Mouse (Mus musculus) macrophage (primary cell): ENCODE measurements around the gene Pcyox1. TPM values are rescaled to one million over a fixed set of nuclear protein-coding genes. Genes with fewer than 3 reads are reported as not detected.

Source experiments
- H3K27ac ChIP-seq: fragments of 350-480 bp; formaldehyde crosslinking; 2 replicates; pipeline ENCODE4 v1.9.0; 2021
- H3K36me3 ChIP-seq: fragments of 350-480 bp; formaldehyde crosslinking; 2 replicates; pipeline ENCODE4 v1.9.0; 2021; ENCODE audit errors: inconsistent target
- H3K4me3 ChIP-seq: fragments of 350-480 bp; formaldehyde crosslinking; 2 replicates; pipeline ENCODE4 v1.9.0; 2021; ENCODE audit errors: inconsistent target
- H3K79me2 ChIP-seq: fragments of 350-480 bp; formaldehyde crosslinking; 2 replicates; pipeline ENCODE4 v1.9.0; 2021; ENCODE audit errors: inconsistent target
- WGBS: methylation state at CpG from one replicate; pipeline ENCODE4 v1.1.7; 2026; ENCODE audit warnings: inconsistent platforms; ENCODE audit not compliant: missing documents; 5-methylcytosine and 5-hydroxymethylcytosine counted together
- polyA plus RNA-seq: library from polyadenylated mRNA; stranded (reverse); fragments of 250-400 nt; gene quantifications from 3 replicates; pipeline ENCODE4 v1.2.4, GENCODE M21; 2018; ENCODE audit warnings: inconsistent platforms

Gene Pcyox1
- polyA plus RNA-seq, 1 experiment from 2014 or later: 122 TPM

- Histone ChIP-seq H3K27ac (peak overlapping the region; percentile 79), H3K36me3 (no peaks in the 10 kb centered on the region), H3K4me3 (peak overlapping the region; percentile 75), H3K79me2 (peaks cover 54% of the 10 kb centered on the region)
- WGBS: 0% methylated on average over 11 of the region's 11 CpGs
These were observed 8.0 kb upstream of the Pcyox1 start for GRCm38 (mm10) chr6:86404996-86405395.

DNA sequence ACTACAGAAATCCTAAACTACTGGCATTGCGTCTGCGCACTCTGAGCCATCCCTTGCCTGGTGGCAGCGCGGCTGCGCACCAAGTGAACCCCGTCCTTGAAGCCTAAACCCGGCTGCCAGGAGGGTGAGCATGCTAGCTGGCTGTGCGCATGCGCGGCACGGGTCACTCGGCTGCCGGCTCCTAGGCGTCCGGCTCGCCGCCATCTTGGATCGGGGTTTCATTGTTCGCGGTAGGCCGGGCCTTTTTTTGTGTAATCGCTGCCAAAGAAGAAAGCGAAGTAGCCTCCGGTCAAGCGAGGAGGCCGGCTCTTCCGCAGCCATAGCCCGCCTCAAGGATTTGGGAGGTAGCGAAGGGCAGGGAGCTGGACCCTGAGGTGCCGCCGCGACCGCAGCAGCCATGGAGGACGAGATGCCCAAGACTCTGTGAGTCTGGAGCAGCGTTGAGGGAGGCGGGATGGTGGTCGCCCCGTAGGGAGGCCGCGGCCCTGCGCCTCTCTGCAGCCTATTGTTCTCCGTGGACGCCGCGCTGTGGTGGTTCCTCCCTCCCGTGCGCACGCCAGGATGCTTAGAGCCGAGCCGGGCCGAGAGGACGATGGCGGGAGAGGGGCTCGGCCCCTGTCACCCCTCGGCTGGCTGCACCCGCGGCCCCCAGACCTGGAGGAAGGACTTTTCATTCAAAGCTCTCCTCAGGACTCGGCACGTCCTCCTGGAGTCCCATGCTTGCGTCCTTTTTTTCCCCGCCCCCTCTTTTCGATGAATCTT lies 7.3 kb upstream of the Pcyox1 start, which contains the start of gene Tia1:
Gene Tia1 (plus strand): TSS at position 120 of the 762 bp plus-strand sequence.
- Histone ChIP-seq H3K79me2 (peaks cover 47% of the 10 kb centered on the region), H3K4me3 (peak within 1 kb of the TSS; percentile 75), H3K36me3 (no peaks in the 10 kb centered on the region), H3K27ac (peak within 1 kb of the TSS; percentile 79)
- WGBS: 1% methylated on average over 61 of the region's 62 CpGs

DNA sequence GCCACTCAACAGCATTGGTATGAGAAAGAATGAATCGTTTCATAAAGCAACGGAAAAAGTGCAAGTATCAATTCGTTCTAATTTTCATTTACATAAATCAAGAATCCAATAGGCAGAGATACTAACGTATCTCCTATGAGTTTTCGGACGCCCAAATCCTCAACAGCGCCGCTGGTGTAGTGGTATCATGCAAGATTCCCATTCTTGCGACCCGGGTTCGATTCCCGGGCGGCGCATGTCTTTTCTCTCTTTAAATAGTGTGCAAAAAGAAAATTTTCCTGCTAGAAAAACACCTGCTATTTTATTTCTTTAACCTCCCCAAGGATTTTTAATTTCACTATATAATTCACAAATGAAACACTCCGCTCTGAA lies 6.8 kb upstream of the Pcyox1 start:
- Histone ChIP-seq H3K27ac (peak overlapping the region; percentile 79), H3K4me3 (peak overlapping the region; percentile 75), H3K36me3 (no peaks in the 10 kb centered on the region), H3K79me2 (peaks cover 41% of the 10 kb centered on the region)
- under 1% methylated on average over 12 of the region's 15 CpGs for WGBS

- WGBS: 51% methylated on average over 10 of the region's 12 CpGs
- Histone ChIP-seq H3K4me3 (peak overlapping the region; percentile 75), H3K36me3 (no peaks in the 10 kb centered on the region)
These were observed 6.0 kb upstream of the Pcyox1 start for GRCm38 (mm10) chr6:86402681-86403607.

DNA sequence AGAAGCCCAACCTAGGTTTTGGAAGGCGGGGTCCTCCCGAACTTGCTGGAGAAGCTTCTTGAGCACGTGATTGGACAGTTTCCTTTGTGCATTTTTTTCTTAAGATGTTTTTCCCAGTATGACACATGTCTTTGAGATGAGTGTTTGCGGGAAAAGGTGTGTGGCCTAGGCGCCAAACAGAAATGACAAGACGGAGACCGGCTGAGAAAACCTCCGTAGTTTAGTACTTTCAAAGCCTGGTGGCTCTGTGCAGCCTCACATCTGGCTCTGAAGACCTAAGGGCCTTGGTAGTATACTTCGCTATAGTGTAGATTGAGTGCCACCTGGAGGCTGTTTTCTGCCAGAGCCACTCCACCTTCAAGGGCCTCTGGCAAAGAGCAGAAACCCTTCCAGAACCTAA lies 4.0 kb upstream of the Pcyox1 start:
- Histone ChIP-seq H3K4me3 (peak overlapping the region; percentile 14; the same call in 1 of the 2 replicates), H3K36me3 (no peaks in the 10 kb centered on the region), H3K79me2 (peaks cover 14% of the 10 kb centered on the region), H3K27ac (no peak overlapping the region)
- 6% methylated on average over 9 of the region's 9 CpGs for WGBS

More at GRCm38 (mm10) chr6:86402681-86403607, 6.0 kb upstream of the Pcyox1 start:
- Histone ChIP-seq H3K27ac (no peak overlapping the region), H3K79me2 (peaks cover 34% of the 10 kb centered on the region)

DNA sequence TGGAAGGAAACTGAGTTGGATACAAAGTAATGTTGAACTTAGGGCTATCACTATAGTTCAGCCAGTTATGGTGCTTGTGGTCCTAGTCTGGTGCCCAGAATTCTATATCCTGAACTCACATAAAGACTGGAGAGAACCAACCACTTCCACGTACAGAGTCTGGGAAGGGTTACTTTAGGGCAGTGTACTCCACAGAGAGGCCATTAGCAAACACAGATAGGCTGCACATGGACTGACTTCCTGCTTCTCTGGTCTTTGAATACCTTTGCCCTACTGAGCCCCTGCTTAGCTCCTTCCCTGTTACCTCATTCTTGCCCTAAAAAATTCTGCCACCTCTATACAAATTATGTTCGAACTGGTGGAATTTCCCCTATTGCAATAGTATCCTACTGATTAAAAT lies 3.0 kb upstream of the Pcyox1 start:
- H3K36me3 ChIP-seq: no peaks in the 10 kb centered on the region
- H3K4me3 ChIP-seq: no peak overlapping the region
- peaks cover 12% of the 10 kb centered on the region for H3K79me2 ChIP-seq
- 90% methylated on average over 2 of the region's 2 CpGs for WGBS
- H3K27ac ChIP-seq: no peak overlapping the region

DNA sequence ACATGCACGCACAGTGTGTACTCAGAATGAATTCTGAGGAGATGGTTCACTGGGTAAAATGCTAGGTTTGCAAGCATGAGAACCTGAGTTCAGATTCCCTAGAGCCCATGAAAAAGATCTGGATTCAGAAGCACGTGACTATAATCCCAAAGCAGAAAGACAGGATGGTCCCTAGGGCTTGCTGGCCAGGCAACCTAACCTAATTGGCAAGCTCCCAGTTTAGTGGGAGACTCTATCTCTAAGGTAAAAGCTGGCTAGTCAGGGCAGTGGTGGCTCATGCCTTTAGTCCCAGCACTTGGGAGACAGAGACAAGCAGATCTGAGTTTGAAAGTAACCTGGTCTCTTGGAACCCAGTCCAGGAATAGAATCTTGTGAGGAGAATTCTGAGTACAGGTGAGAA lies 2.0 kb upstream of the Pcyox1 start:
- Histone ChIP-seq H3K27ac (no peak overlapping the region), H3K79me2 (peaks cover 18% of the 10 kb centered on the region), H3K4me3 (no peak overlapping the region), H3K36me3 (no peaks in the 10 kb centered on the region)
- 100% methylated on average over 2 of the region's 2 CpGs for WGBS

- peaks cover 25% of the 10 kb centered on the region for H3K79me2 ChIP-seq
- H3K4me3 ChIP-seq: peak overlapping the region; percentile 79
- H3K36me3 ChIP-seq: peaks cover under 1% of the 10 kb centered on the region; the same call in 1 of the 2 replicates
- peak overlapping the region; percentile 62 for H3K27ac ChIP-seq
- 1% methylated on average over 14 of the region's 14 CpGs for WGBS
These were observed 465 bp upstream of the Pcyox1 start for GRCm38 (mm10) chr6:86397257-86397980.

- Histone ChIP-seq H3K36me3 (peaks cover 15% of the 10 kb centered on the region), H3K79me2 (peaks cover 25% of the 10 kb centered on the region), H3K27ac (peak overlapping the region; percentile 77), H3K4me3 (peak overlapping the region; percentile 79)
- 3% methylated on average over 10 of the region's 10 CpGs for WGBS
These were observed 985 bp downstream of the Pcyox1 start for GRCm38 (mm10) chr6:86395969-86396368.

- Histone ChIP-seq H3K36me3 (peaks cover 25% of the 10 kb centered on the region), H3K4me3 (no peak overlapping the region), H3K79me2 (peaks cover 25% of the 10 kb centered on the region), H3K27ac (peak overlapping the region; percentile 77; the same call in 1 of the 2 replicates)
- WGBS: 97% methylated on average over 9 of the region's 9 CpGs
These were observed 1.9 kb downstream of the Pcyox1 start for GRCm38 (mm10) chr6:86395021-86395420.

DNA sequence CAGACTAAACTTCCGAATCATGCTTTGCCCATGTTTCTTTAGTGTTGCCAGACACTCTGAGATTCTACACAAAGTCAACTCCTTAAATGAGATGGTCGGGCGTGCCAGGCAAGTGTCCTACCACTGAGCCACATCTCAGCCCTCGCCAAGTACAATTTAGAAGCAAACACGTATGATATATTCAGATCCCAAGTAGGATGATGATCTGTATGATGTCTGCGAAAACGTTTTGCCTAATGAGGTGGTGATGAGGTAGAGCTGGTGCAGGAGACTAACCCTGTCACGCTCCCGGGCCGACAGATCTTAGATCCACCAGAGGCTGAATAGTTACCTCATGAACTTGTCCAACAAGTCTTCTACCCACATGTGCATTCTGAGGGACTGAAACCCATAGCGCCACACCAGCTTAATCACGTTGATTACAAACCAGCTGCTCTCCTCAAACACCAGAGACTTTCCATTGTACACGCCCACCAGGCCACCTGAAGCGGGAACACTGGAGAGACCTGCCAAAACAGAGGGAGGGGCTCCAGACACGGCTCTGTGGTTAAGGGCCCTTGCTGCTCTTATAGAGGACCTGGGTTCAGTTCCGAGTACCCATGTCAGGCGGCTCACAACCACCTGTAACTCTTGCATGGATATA lies 2.8 kb downstream of the Pcyox1 start:
- no peak overlapping the region for H3K4me3 ChIP-seq
- no peak overlapping the region for H3K27ac ChIP-seq
- peaks cover 33% of the 10 kb centered on the region for H3K36me3 ChIP-seq
- WGBS: 93% methylated on average over 13 of the region's 17 CpGs
- peaks cover 25% of the 10 kb centered on the region for H3K79me2 ChIP-seq

DNA sequence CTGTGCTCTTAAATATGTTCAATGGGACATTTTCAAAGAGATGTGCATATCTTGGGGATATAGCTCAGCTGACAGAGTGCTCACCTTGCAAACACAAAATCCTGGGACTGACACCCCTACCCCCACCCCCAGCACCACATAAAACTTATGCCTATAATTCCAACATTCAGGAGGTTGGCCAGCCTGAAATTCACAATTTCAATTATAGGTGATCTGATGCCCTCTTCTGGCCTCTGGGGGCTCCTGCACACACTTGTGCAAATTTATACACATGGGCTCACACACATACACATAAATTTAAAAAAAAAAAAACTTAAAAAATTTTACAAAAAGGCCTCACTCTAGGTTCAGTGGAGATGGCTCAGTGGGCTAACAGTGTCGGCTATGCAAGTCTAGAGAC lies 3.8 kb downstream of the Pcyox1 start:
- Histone ChIP-seq H3K27ac (no peak overlapping the region), H3K36me3 (peaks cover 43% of the 10 kb centered on the region), H3K4me3 (no peak overlapping the region), H3K79me2 (peaks cover 25% of the 10 kb centered on the region)
- WGBS: no CpG with 5 or more reads among the region's 1 CpGs

DNA sequence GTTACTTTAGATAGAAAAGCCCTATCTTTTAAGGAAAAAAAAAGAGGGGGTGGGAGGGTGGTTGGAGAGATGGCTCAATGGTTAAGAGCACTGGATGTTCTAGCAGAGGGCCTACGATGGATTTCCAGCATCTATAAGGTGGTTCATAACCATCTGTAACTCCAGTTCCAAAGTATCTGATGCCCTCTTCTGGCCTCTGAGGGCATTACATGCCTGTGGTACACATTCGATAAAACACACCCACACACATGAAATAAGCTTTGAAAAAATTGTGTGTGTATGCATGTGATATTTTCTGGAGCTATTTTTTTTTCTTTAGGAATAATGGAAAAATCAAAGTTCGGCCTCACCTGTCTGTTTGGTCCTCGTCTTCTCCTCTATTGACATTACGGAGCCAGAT lies 5.6 kb downstream of the Pcyox1 start:
- H3K36me3 ChIP-seq: peaks cover 59% of the 10 kb centered on the region
- no peak overlapping the region for H3K27ac ChIP-seq
- 94% methylated on average over 5 of the region's 5 CpGs for WGBS
- peaks cover 25% of the 10 kb centered on the region for H3K79me2 ChIP-seq
- H3K4me3 ChIP-seq: no peak overlapping the region

- Histone ChIP-seq H3K27ac (no peak overlapping the region), H3K36me3 (peaks cover 59% of the 10 kb centered on the region), H3K4me3 (no peak overlapping the region), H3K79me2 (peaks cover 1% of the 10 kb centered on the region; the same call in 1 of the 2 replicates)
- WGBS: 90% methylated on average over 18 of the region's 18 CpGs
These were observed 8.5 kb downstream of the Pcyox1 start for GRCm38 (mm10) chr6:86388461-86388860.
